Mouse (Mus musculus) erythroblast, embryonic 14.5 days (primary cell): ENCODE measurements around the gene Fbln1.

ENCODE experiments used
- GATA1 ChIP-seq: IDR thresholded peaks from 2 replicates; pipeline ENCODE4 v1.6.1; 2012; ENCODE audit warnings: low read length, inconsistent platforms, mixed read lengths
- TAL1 ChIP-seq: IDR thresholded peaks from 3 replicates; pipeline ENCODE4 v1.6.1; 2012; ENCODE audit warnings: low read length, inconsistent platforms, mixed read lengths

- TF ChIP-seq GATA1, result no peak
- no peak for TF ChIP-seq TAL1
These were observed 67.2 kb downstream of the Fbln1 start for GRCm38 (mm10) chr15:85272988-85273387.
